Mouse (Mus musculus) T-helper 17 cell (primary cell): ENCODE data around the gene Afg1l.

Source experiments
- in situ Hi-C, 2 experiments: fragments of 300-600 bp; cut with MboI, MseI; formaldehyde crosslinking; loops; 1 replicate in 1 of 2; 2 replicates in 1 of 2; pipeline ENCODE4 v1.15.1; 2025; ENCODE audit warnings: high pct_unique_total_duplicates in 2 of 2

Afg1l gene

GRCm38 (mm10) chr10:42388181-42388580, 90.2 kb downstream of the Afg1l start:
- in situ Hi-C loops: no loop called here

- in situ Hi-C loops: no loop called here
These were observed 93.3 kb downstream of the Afg1l start for GRCm38 (mm10) chr10:42384946-42385644.

GRCm38 (mm10) chr10:42383708-42384107, 94.7 kb downstream of the Afg1l start:
- in situ Hi-C loops: no loop called here

GRCm38 (mm10) chr10:42364216-42364615, 114.1 kb downstream of the Afg1l start:
- in situ Hi-C loops: no loop called here

GRCm38 (mm10) chr10:42355980-42356379, 122.4 kb downstream of the Afg1l start:
- in situ Hi-C loops: no loop called here

GRCm38 (mm10) chr10:42347986-42348385, 130.4 kb downstream of the Afg1l start:
- in situ Hi-C loops: no loop called here

GRCm38 (mm10) chr10:42347127-42347526, 131.2 kb downstream of the Afg1l start:
- in situ Hi-C loops: no loop called here

- in situ Hi-C loops: no loop called here
These were observed 132.0 kb downstream of the Afg1l start for GRCm38 (mm10) chr10:42346179-42346877.

GRCm38 (mm10) chr10:42342714-42343113, 135.7 kb downstream of the Afg1l start:
- in situ Hi-C loops: no loop called here

GRCm38 (mm10) chr10:42341815-42342457, 136.4 kb downstream of the Afg1l start:
- in situ Hi-C loops: no loop called here

GRCm38 (mm10) chr10:42340426-42340793, 138.0 kb downstream of the Afg1l start:
- in situ Hi-C loops: no loop called here

GRCm38 (mm10) chr10:42339773-42340425, 138.5 kb downstream of the Afg1l start:
- in situ Hi-C loops: no loop called here

GRCm38 (mm10) chr10:42338456-42338855, 139.9 kb downstream of the Afg1l start:
- in situ Hi-C loops: no loop called here

GRCm38 (mm10) chr10:42327576-42327975, 150.8 kb downstream of the Afg1l start:
- in situ Hi-C loops: loop anchor here in 1 of 2 experiments (10.0 kb wide), 1 partner anchor 227 kb away; no protein-coding TSS in a partner anchor

- in situ Hi-C loops: loop anchor here in 1 of 2 experiments (10.0 kb wide), 1 partner anchor 229 kb away; no protein-coding TSS in a partner anchor
These were observed 153.1 kb downstream of the Afg1l start for GRCm38 (mm10) chr10:42325305-42325704.

- in situ Hi-C loops: loop anchor here in 1 of 2 experiments (10.0 kb wide), 1 partner anchor 231 kb away; no protein-coding TSS in a partner anchor
These were observed 154.4 kb downstream of the Afg1l start for GRCm38 (mm10) chr10:42323978-42324377.

- in situ Hi-C loops: loop anchor here (5.0 to 10.0 kb wide), 2 partner anchors 281 to 679 kb away; no protein-coding TSS in a partner anchor
These were observed 165.1 kb downstream of the Afg1l start for GRCm38 (mm10) chr10:42313222-42313786.

GRCm38 (mm10) chr10:42312557-42312956, 165.8 kb downstream of the Afg1l start:
- in situ Hi-C loops: loop anchor here (5.0 to 10.0 kb wide), 2 partner anchors 282 to 680 kb away; no protein-coding TSS in a partner anchor

- in situ Hi-C loops: loop anchor here in 1 of 2 experiments (10.0 kb wide), 1 partner anchor 306 kb away; no protein-coding TSS in a partner anchor
These were observed 169.7 kb downstream of the Afg1l start for GRCm38 (mm10) chr10:42308687-42308987.

GRCm38 (mm10) chr10:42307980-42308686, 170.2 kb downstream of the Afg1l start:
- in situ Hi-C loops: loop anchor here in 1 of 2 experiments (10.0 kb wide), 1 partner anchor 307 kb away; no protein-coding TSS in a partner anchor
